Mouse (Mus musculus): ENCODE results near the gene Tmem131.
A peak's percentile ranks its signal among the peaks of the same experiment; 100 is the strongest.

The Tmem131 gene

GRCm38 (mm10) chr1:36943653-36944052 is at the start of gene Tmem131:
Gene Tmem131 (minus strand): TSS chr1:36943666.
- no peak for DNase-seq (ENCODE audit: extremely low read depth, insufficient read length, low spot score)

- DNase-seq (ENCODE audit: extremely low read depth, insufficient read length, low spot score), result no peak
These were observed 45.1 kb upstream of the Tmem131 start for GRCm38 (mm10) chr1:36988561-36988960.

- peak; percentile 30 for DNase-seq (ENCODE audit: extremely low read depth, insufficient read length, low spot score)
These were observed 44.7 kb upstream of the Tmem131 start for GRCm38 (mm10) chr1:36988161-36988560.

- DNase-seq (ENCODE audit: extremely low read depth, insufficient read length, low spot score), result no peak
These were observed 44.0 kb upstream of the Tmem131 start for GRCm38 (mm10) chr1:36987172-36988148.

- no peak for DNase-seq (ENCODE audit: extremely low read depth, insufficient read length, low spot score)
These were observed 43.1 kb upstream of the Tmem131 start for GRCm38 (mm10) chr1:36986396-36987160.

GRCm38 (mm10) chr1:36985896-36986295 is 42.4 kb upstream of the Tmem131 start:
- DNase-seq (ENCODE audit: extremely low read depth, insufficient read length, low spot score), result no peak

- DNase-seq (ENCODE audit: extremely low read depth, insufficient read length, low spot score), result no peak
These were observed 40.9 kb upstream of the Tmem131 start for GRCm38 (mm10) chr1:36984406-36984805.

- DNase-seq (ENCODE audit: extremely low read depth, insufficient read length, low spot score), result no peak
These were observed 40.3 kb upstream of the Tmem131 start for GRCm38 (mm10) chr1:36983754-36984153.

GRCm38 (mm10) chr1:36982191-36982961 is 38.9 kb upstream of the Tmem131 start:
- no peak for DNase-seq (ENCODE audit: extremely low read depth, insufficient read length, low spot score)

- no peak for DNase-seq (ENCODE audit: extremely low read depth, insufficient read length, low spot score)
These were observed 33.3 kb upstream of the Tmem131 start for GRCm38 (mm10) chr1:36976770-36977169.

GRCm38 (mm10) chr1:36970918-36971617 is 27.6 kb upstream of the Tmem131 start:
- DNase-seq (ENCODE audit: extremely low read depth, insufficient read length, low spot score), result no peak

- peak; percentile 67 for DNase-seq (ENCODE audit: extremely low read depth, insufficient read length, low spot score)
These were observed 22.4 kb upstream of the Tmem131 start for GRCm38 (mm10) chr1:36965831-36966230.

GRCm38 (mm10) chr1:36962379-36963176 is 19.1 kb upstream of the Tmem131 start:
- no peak for DNase-seq (ENCODE audit: extremely low read depth, insufficient read length, low spot score)

- no peak for DNase-seq (ENCODE audit: extremely low read depth, insufficient read length, low spot score)
These were observed 17.2 kb upstream of the Tmem131 start for GRCm38 (mm10) chr1:36960509-36961222.

- peak; percentile 46 for DNase-seq (ENCODE audit: extremely low read depth, insufficient read length, low spot score)
These were observed 6.2 kb upstream of the Tmem131 start for GRCm38 (mm10) chr1:36949591-36950184.

GRCm38 (mm10) chr1:36947448-36947847 is 4.0 kb upstream of the Tmem131 start:
- no peak for DNase-seq (ENCODE audit: extremely low read depth, insufficient read length, low spot score)

GRCm38 (mm10) chr1:36940381-36940762 is 3.1 kb downstream of the Tmem131 start:
- DNase-seq (ENCODE audit: extremely low read depth, insufficient read length, low spot score), result no peak
